Mouse (Mus musculus) MEL (cell line): ENCODE measurements around the gene Cmtm2a. TPM values are rescaled to one million over a fixed set of nuclear protein-coding genes. Genes with fewer than 3 reads are reported as not detected.
"Not testable (repeated sequence)": the region's sequence is repeated elsewhere in the genome, so short reads cannot be mapped to it uniquely, and the experiment has no call there.

ENCODE experiments used
- DNase-seq: peaks from one replicate; pipeline ENCODE4 v3.0.0; 2011; ENCODE audit warnings: low read depth, low spot score
- H3K27ac ChIP-seq: 2 replicates; pipeline ENCODE4 v1.5.1; 2012; ENCODE audit warnings: low read depth, mild to moderate bottlenecking, control low read depth, low read length, moderate library complexity; ENCODE audit not compliant: control insufficient read depth
- H3K27me3 ChIP-seq, 2 experiments: fragments of 150-350 bp in 1 of 2; sonication (generic) in 1 of 2; 2 replicates each; pipeline ENCODE4 v1.6.1; 2012; ENCODE audit warnings: low read length in 2 of 2, mild to moderate bottlenecking in 2 of 2, improper control_type of control experiment in 1 of 2, moderate library complexity in 1 of 2; ENCODE audit not compliant: insufficient read depth in 2 of 2, control insufficient read depth in 1 of 2
- H3K36me3 ChIP-seq, 2 experiments: 2 replicates each; pipeline ENCODE4 v1.6.1; 2012 to 2014; ENCODE audit warnings: low read length in 2 of 2, improper control_type of control experiment in 1 of 2, inconsistent platforms in 1 of 2, mild to moderate bottlenecking in 1 of 2; ENCODE audit not compliant: insufficient read depth in 2 of 2, control insufficient read depth in 1 of 2
- H3K4me1 ChIP-seq, 2 experiments: fragments of 150-350 bp in 1 of 2; sonication (generic) in 1 of 2; 2 replicates each; pipeline ENCODE4 v1.6.1; 2012; ENCODE audit warnings: low read length in 2 of 2, improper control_type of control experiment in 1 of 2, mild to moderate bottlenecking in 1 of 2; ENCODE audit not compliant: insufficient read depth in 2 of 2, control insufficient read depth in 1 of 2
- H3K4me3 ChIP-seq, 2 experiments: fragments of 150-350 bp in 1 of 2; sonication (generic) in 1 of 2; 2 replicates each; pipeline ENCODE4 v1.5.1; 2012; ENCODE audit warnings: low read depth in 2 of 2, low read length in 2 of 2, mild to moderate bottlenecking in 2 of 2, moderate library complexity in 2 of 2, control low read depth in 1 of 2, improper control_type of control experiment in 1 of 2; ENCODE audit not compliant: control insufficient read depth in 1 of 2, insufficient read depth in 1 of 2
- H3K79me2 ChIP-seq: 2 replicates; pipeline ENCODE4 v1.6.1; 2012; ENCODE audit warnings: mild to moderate bottlenecking, low read length, moderate library complexity; ENCODE audit not compliant: control insufficient read depth, poor library complexity, insufficient read depth
- H3K9ac ChIP-seq: 2 replicates; pipeline ENCODE4 v1.6.1; 2012; ENCODE audit warnings: low read depth, mild to moderate bottlenecking, control low read depth, low read length, moderate library complexity; ENCODE audit not compliant: control insufficient read depth, poor library complexity, severe bottlenecking
- H3K9me3 ChIP-seq: fragments of 150-350 bp; sonication (generic); replicated peaks from 2 replicates; pipeline ENCODE4 v1.6.1; 2012; ENCODE audit warnings: mild to moderate bottlenecking, low read length, improper control_type of control experiment, moderate library complexity; ENCODE audit not compliant: insufficient read depth
- CHD1 ChIP-seq: IDR thresholded peaks from 2 replicates; pipeline ENCODE4 v1.6.1; 2012; ENCODE audit warnings: low read depth, mild to moderate bottlenecking, inconsistent platforms, low read length, improper control_type of control experiment
- CHD2 ChIP-seq: IDR thresholded peaks from 2 replicates; pipeline ENCODE4 v1.6.1; 2011; ENCODE audit warnings: low read length, improper control_type of control experiment
- E2F4 ChIP-seq: IDR thresholded peaks from 2 replicates; pipeline ENCODE4 v1.6.1; 2011; ENCODE audit warnings: low read depth, low read length, improper control_type of control experiment, borderline replicate concordance
- EP300 ChIP-seq, 2 experiments: IDR thresholded peaks; 2 replicates each; pipeline ENCODE4 v1.6.1; 2011; ENCODE audit warnings: improper control_type of control experiment in 2 of 2, low read length in 2 of 2, low read depth in 1 of 2, mild to moderate bottlenecking in 1 of 2
- ETS1 ChIP-seq: IDR thresholded peaks from 2 replicates; pipeline ENCODE4 v1.6.1; 2012; ENCODE audit warnings: low read depth, mild to moderate bottlenecking, inconsistent platforms, low read length, improper control_type of control experiment, moderate library complexity
- JUND ChIP-seq: IDR thresholded peaks from 2 replicates; pipeline ENCODE4 v1.6.1; 2011; ENCODE audit warnings: low read depth, mild to moderate bottlenecking, improper control_type of control experiment, low read length
- NELFE ChIP-seq: IDR thresholded peaks from 2 replicates; pipeline ENCODE4 v1.6.1; 2011; ENCODE audit warnings: low read depth, low read length, improper control_type of control experiment
- NRF1 ChIP-seq: IDR thresholded peaks from 2 replicates; pipeline ENCODE4 v1.6.1; 2014; ENCODE audit warnings: low read depth, mild to moderate bottlenecking, inconsistent platforms, low read length, improper control_type of control experiment, moderate library complexity; ENCODE audit not compliant: poor library complexity, insufficient read depth, severe bottlenecking
- POLR2A ChIP-seq, 2 experiments: IDR thresholded peaks; 2 replicates each; pipeline ENCODE4 v1.6.1; 2011 to 2012; ENCODE audit warnings: low read length in 2 of 2, mild to moderate bottlenecking in 2 of 2, control low read depth in 1 of 2, improper control_type of control experiment in 1 of 2, low read depth in 1 of 2, moderate library complexity in 1 of 2; ENCODE audit not compliant: control insufficient read depth in 1 of 2, insufficient read depth in 1 of 2, poor library complexity in 1 of 2
- RAD21 ChIP-seq: IDR thresholded peaks from 2 replicates; pipeline ENCODE4 v1.6.1; 2011; ENCODE audit warnings: mild to moderate bottlenecking, low read depth, low read length, improper control_type of control experiment
- RCOR1 ChIP-seq: IDR thresholded peaks from 2 replicates; pipeline ENCODE4 v1.6.1; 2012; ENCODE audit warnings: low read depth, mild to moderate bottlenecking, inconsistent platforms, low read length, improper control_type of control experiment
- TBP ChIP-seq: IDR thresholded peaks from 2 replicates; pipeline ENCODE4 v1.8.0; 2011; ENCODE audit warnings: low read depth, low read length, improper control_type of control experiment
- TCF12 ChIP-seq: IDR thresholded peaks from 2 replicates; pipeline ENCODE4 v1.6.1; 2014; ENCODE audit warnings: low read depth, mild to moderate bottlenecking, inconsistent platforms, low read length, improper control_type of control experiment, moderate library complexity
- ZC3H11A ChIP-seq: IDR thresholded peaks from 2 replicates; pipeline ENCODE4 v1.6.1; 2012; ENCODE audit warnings: low read depth, mild to moderate bottlenecking, inconsistent platforms, low read length, improper control_type of control experiment
- polyA plus RNA-seq, 2 experiments: library from polyadenylated mRNA; stranded (reverse) in 1 of 2; unstranded in 1 of 2; fragments of >175 nt in 1 of 2; fragments of >200 nt in 1 of 2; gene quantifications; 2 replicates each; pipeline versions ENCODE4 v1.2.1 to v1.2.4; 2012; ENCODE audit warnings: low replicate concordance in 2 of 2, low read depth in 1 of 2; ENCODE audit not compliant: insufficient read length in 2 of 2, insufficient read depth in 1 of 2, missing spikeins in 1 of 2
- total RNA-seq: library from RNA; depleted of rRNA; stranded (reverse); fragments of 300-350 nt; gene quantifications from 2 replicates; pipeline ENCODE4 v1.2.3, GENCODE M21; 2012

Cmtm2a gene
- total and polyA plus RNA-seq, 3 experiments, result not detected

GRCm38 (mm10) chr8:104332665-104333631 is 40.0 kb upstream of the Cmtm2a start (continued):
- no peak; the same call in 1 of the 2 replicates for TF ChIP-seq CHD1
- no peak for TF ChIP-seq POLR2A (IDR thresholded peaks at IDR 0.05; ENCODE audit: control insufficient read depth in 1 of 2, insufficient read depth in 1 of 2, low read depth in 1 of 2, low read length in 2 of 2, poor library complexity in 1 of 2)
- TF ChIP-seq CHD2, result no peak
- TF ChIP-seq TCF12, result peak; percentile 89
- TF ChIP-seq RAD21, result peak; percentile 42
- no peak for TF ChIP-seq TBP
- TF ChIP-seq JUND, result no peak
- 0 out of 2 replicates have a peak, but pooled peaks have one; percentile 4 for TF ChIP-seq NRF1
- TF ChIP-seq RCOR1, result peak; percentile 82
- TF ChIP-seq E2F4, result no peak
- TF ChIP-seq EP300 (IDR thresholded peaks at IDR 0.05; ENCODE audit: low read depth in 1 of 2, low read length in 2 of 2), result peak; percentile 89 to 90
- TF ChIP-seq NELFE, result no peak
- TF ChIP-seq ZC3H11A, result peak; percentile 29; the same call in 1 of the 2 replicates
- TF ChIP-seq ETS1, result peak; percentile 86

GRCm38 (mm10) chr8:104321930-104322329 is 28.9 kb upstream of the Cmtm2a start, which contains the start of gene Cmtm2b:
TSS of gene Cmtm2b (plus strand) at chr8:104322230.
- not testable (repeated sequence) for H3K4me1 ChIP-seq, H3K27me3 ChIP-seq, DNase-seq, H3K27ac ChIP-seq, H3K36me3 ChIP-seq, H3K9ac ChIP-seq, H3K9me3 ChIP-seq, H3K79me2 ChIP-seq, H3K4me3 ChIP-seq

DNA sequence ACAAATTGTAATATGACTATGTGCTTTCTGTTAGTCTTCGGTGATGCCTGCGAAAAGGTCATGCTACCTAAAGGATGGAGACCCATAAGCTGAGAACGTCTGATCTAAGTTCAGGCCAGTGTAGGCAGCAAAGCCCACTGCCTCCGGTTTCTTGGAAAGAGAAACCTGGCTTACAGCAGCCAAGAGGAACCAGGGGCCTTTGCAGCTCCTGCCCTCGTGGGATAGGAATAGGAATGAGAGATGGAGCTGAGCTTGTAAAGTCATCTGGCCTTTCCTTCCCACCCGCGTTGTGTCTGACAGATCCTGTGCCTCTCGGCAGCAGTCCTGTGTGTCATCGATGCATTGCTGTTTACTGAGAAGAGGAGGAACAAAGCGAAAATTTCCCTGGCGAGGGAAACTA is 28.3 kb upstream of the Cmtm2a start, which contains the start of gene Gm11020:
Gene Gm11020 (plus strand): TSS at position 301 of the 400 bp plus-strand sequence.
- not testable (repeated sequence) for H3K27me3 ChIP-seq, H3K79me2 ChIP-seq, H3K4me1 ChIP-seq, H3K9me3 ChIP-seq, H3K27ac ChIP-seq, H3K9ac ChIP-seq, H3K4me3 ChIP-seq, H3K36me3 ChIP-seq, DNase-seq
